Mouse (Mus musculus) erythroblast, embryonic 14.5 days (primary cell): ENCODE measurements around the gene Pde7b.

ENCODE experiments used
- GATA1 ChIP-seq: IDR thresholded peaks from 2 replicates; pipeline ENCODE4 v1.6.1; 2012; ENCODE audit warnings: low read length, inconsistent platforms, mixed read lengths
- TAL1 ChIP-seq: IDR thresholded peaks from 3 replicates; pipeline ENCODE4 v1.6.1; 2012; ENCODE audit warnings: low read length, inconsistent platforms, mixed read lengths

DNA sequence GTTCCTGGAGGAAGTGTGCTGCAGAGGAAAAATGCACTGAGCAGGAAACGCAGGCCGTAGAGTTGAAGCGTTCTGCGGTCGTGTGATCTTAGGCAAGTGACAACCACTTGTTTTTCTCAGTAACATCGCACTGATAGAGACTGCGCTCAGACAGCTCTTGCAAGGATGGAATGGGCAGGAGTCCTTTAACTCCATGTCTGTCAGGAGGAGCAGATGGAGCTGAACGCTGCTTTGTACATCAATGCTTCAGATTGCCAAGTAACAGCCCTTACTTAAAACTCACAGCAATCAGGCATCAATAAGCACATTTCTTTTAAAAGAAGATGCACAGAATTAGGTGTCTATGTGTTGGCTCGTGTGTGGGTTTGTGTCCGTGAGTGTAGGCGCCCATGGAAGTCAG, 52.3 kb downstream of the Pde7b start:
- no peak for TF ChIP-seq GATA1
- TF ChIP-seq TAL1, result no peak
